Mouse (Mus musculus) skeletal muscle tissue, adult 2 months (tissue): ENCODE data around the gene Twf1.

ENCODE experiments used
- DNase-seq: peaks from one replicate; pipeline ENCODE4 v3.0.0-alpha.2; 2012; ENCODE audit warnings: low read depth, low spot score

The Twf1 gene

DNA sequence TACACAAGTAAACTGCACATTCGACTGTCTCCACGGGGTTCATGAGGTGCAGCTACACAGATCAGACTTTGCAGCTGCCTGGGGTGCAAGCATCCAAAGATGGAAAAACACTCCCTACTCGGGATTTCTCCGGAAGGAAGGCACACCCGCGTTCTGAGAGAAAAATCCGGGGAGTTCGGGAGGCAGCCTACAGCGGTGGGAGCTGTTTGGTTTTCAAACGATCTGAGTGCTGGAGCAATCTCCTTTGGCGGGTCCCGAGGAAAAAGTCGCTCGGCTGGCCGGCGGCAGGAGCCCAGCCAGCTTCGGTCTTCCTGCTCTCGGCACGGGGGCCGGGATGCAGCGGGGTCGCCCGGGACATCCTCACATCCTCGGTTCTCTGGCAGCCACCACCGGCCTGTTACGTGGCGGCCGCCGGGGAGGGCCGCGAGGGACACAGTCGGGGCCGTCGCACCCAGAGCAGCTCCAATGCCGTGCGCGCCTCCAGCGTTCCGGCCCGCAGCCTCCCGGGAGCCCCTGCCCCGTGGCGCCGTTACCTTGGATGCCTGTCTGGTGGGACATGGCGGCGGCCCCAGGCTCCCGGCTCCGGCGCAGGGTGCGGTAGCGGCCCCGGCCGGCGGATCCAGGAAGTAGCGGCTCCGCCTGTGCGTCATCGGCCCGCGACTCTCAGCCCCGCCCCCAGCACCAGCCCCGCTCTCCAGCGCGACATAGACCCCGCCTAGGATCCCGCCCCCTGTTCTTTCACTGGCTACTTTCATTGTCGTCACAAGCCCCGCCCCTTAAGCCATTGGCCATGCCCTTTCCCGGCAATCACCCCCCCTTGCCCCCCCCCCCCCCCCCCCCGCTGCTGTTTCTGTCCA is at the start of gene Twf1:
Twf1 (minus strand) TSS at position 671 of the 857 bp plus-strand sequence.
- DNase-seq, result peak; percentile 96

DNA sequence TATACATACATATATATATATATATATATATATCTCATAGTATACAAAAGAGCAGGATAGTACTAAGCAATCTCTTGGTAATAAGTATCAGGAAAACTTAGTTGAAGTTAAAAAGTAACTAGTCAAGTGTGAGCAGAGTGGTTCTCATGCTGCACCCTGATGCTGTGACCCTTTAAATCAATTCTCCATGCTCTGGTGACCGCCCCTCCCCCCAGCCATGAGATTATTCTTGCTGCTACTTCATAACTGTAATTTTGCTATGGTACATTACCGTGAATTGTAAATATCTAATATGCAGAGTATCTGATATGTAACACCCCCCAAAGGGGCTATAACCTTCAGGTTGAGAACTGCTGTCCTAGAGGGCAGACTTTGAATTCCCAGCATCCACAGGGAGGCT is 49.4 kb upstream of the Twf1 start:
- no peak for DNase-seq

DNA sequence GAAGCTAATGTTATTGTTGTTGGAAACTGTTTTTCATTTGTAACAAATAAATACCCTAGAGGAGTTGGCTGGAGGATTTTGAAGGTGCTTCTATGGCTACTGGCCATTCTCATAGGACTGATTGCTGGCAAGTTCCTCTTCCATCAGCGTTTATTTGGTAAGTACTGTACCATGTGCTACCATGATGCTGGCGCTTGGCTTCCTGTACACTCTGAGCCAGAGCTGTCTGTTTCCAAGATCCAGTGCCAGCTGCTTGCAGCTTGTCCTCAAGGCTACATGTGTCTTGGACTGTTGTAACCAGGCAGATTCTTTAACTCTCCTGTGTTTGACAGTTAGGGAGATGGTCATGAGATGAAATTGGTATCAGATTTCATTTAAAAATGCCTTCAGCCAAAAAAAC is 48.5 kb upstream of the Twf1 start:
- DNase-seq, result no peak

DNA sequence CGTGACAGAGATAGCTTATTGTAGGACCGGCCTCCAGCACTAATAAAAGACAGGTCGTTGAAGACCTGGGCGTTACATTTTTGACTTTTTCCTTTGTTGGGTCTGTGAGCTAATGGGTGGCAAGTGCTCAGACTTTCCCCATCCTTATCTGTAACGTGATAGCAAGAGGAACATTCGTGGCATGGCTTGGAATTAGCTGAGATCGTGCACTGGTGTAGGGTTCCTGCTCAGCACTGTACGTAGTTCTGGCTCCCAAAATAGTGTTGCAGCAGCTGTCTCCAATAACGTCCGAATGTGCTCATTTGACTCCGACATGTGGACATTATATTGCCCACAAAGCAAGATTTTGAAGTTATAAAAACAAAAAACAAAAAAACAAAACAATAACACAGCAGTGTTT is 44.8 kb upstream of the Twf1 start:
- DNase-seq, result peak; percentile 48

DNA sequence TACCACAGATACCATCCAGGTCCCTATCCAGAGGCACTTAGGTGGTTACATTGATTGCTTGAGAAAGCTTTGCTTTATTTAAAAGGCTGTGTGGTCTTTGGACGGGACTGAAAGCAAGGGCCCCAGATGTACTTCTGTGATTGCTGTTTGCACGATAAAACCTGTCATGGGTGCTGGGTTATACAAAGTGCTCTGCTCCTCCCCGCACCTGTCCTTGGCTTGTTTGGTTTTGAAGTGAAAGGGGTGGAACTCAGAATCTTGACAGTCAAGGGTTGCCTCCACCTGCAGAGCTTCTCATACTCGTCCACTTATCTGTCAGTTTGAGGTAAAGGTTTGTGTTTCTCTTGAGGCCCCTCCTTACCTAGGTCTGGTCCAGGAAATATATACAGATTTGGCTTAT is 40.9 kb upstream of the Twf1 start:
- DNase-seq, result no peak

DNA sequence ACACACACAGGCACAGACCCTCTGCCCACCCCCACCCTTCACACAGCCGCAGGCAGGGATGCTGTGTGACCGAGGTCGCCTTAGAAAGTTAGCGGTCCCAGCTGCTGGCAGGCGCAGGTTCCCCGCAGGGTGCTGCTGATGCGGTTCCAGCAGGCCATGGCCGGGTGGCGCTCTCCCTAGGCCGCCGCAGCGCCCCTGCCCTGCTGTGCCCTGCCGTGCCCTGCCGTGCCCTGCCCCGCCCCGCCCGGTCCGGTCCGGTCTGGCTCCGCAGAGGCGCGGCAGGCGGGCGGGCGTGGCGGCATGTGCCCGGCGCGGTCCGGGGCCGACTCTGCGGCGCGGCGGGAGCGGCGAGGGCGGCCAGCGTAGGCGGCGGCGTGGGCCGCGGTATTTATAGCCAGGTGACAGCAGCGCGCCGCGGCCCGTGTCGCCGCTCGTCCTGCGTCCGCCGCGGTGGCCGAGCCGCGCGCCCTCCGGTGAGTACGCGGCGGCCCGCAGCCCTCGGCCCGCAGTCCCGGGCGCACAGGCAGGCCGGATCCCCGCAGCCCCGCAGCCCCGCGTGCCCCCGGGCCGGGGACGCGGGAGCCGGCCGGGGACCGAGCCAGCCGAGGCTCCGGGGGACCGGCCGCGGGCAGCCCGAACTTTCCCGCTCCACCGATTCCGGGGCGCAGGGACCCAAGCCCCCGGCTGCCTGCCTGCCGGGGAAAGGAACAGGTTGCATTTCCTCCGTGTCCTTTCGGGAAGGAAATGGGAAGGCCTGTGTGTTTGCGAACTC is 39.3 kb upstream of the Twf1 start, which contains the start of gene Tmem117:
Tmem117 (plus strand) TSS at position 403 of the 772 bp plus-strand sequence.
- DNase-seq, result peak; percentile 27

DNA sequence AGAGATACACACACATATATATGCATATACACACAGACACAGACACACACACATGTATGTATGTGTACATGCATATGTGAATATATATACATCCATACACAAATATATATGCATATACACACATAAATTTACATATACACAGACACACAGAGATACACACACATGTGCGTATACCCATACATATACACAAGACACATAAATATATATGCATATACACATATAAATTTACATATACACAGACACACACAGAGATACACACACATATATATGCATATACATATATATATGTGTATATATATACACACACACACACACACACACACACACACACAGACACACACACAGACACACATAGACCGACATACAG is 38.8 kb upstream of the Twf1 start:
- DNase-seq, result no peak

DNA sequence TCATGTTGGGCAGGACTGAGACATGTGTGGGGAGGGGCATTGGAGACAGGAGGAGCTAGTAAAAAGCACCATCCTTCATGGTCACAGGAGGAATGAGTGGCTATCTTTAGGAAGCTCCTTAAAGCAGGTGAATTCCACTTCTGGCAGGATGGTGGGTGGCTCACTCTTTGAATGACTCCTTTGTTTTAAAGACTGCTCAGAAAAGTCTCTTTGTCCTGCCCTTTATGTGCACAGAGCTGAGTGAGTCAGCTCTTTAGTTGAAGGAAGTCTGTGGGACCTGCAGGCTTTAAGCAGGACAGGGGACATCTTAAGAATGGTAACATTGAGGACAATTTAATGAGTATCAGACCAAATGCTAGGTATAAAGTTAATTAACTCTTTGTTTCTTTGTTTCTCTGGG is 31.2 kb upstream of the Twf1 start:
- DNase-seq, result no peak

DNA sequence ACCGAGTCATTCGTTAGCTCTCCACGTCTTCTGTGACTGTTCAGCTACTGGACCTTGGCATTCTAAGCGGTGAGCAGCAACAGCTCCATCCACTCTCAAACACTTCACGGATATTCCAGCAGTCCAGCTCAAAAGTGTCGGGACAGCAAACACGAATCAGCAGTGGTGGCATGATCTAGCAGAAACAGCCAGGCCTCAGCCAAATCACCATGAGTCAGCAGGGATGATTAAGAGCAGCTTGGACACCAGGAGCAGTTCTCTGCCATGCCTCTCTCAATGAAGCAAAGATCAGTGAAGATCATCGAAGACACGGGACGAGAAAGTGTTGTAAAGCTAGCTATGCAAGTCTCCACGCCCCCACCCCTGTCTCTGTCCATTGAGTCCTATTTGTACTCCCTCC is 26.3 kb upstream of the Twf1 start:
- no peak for DNase-seq

DNA sequence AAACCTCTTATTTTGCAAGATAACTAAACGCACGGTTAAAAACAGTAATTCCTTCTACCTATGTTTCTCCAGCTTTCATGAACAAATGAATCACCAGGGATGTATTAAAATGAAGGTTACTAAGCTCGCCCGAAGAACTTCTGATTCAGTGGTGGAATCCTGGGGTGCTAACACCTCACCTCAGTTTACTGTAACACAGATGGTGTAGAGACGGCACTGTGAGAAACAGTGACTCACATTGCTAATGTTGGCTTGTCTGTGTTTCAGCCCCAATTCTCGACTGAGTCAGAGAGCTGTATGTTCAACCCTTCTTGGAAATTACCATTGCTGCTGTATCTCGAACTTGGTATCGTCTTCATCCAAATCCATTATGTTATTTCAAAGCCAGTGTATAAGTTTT is 18.1 kb upstream of the Twf1 start:
- DNase-seq, result no peak

DNA sequence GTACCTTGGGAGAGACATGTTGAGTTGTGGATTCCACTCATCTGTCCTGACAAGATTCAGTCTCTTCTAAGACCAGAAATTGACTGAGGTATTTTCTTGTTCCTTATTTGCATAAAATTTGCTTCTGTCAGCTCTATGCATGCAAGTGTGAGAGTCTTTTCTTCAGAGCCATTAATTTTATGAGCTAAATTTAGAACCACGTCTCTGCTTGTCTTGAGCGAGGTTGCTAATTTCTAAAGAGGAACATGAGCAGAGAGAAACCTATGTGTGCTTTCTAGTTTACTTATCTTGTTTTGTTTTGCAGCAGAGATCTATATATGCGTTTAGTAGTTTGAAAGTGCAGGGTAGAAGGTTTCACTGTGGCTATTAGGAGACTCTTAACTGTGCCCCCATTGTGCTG is 12.8 kb upstream of the Twf1 start:
- no peak for DNase-seq

DNA sequence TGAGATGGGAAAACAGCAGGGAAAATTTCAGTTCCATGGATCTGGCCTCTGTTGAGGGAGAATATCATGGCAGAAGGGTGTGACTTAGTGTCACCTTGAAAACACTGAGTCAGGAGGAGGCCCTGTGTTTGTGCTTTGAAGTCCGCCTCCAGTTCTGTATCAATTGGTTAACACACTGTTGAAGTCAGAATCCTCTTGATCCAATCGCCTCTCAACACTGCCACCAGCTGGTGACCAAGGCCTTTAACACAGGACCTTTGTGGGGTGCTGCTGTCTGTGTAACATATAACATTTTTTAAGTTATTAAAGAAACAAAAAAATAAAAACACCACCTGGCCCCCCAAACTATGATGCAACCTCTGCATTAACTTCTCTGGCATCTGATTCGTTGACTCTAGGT is 11.7 kb upstream of the Twf1 start:
- DNase-seq, result peak; percentile 11

DNA sequence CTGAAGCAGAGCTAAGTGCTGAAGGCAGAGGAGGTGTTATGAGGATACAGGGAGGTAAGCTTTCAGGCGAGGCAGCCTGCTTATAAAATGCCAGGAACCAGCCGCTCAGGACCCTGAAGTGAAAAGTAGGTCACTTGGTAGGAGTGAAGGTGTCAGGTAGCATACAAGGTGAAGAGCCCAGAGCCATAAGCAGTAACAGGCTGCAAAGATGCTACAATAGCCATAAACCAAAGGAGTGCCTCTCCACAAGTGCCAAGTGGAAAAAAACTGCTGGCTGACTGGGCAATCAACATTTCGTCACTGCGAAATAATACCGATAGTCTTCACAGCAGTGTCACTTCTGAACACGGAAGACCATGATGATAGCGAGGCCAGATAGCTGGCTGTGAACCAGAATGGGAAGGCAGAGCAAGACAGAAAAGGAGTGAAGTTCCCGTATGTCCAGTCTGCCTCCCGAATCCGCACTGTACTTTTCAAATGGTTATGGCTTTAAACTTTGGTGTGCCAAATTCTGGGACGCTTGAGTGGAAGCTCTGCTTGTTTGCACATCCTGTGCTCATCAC is 10.5 kb upstream of the Twf1 start:
- DNase-seq, result no peak

DNA sequence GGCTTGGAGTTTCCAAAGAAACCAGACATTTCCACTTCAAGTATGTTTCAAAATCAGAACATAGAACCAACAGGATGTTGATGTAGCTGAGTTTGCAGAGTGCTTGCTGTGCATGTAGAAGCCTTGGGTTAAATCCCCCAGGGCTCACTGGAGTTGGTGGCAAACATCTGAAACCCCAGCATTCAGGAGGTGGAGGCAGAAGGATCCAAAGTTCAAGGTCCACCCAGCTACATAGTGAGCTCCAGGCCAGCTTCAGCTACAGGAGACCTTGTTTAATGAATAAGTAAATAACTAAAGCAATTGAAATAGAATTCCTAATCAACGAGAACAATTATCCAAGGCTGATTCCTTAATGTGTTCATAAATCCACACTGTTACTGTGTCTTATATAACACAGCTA is 3.9 kb upstream of the Twf1 start:
- DNase-seq, result no peak

DNA sequence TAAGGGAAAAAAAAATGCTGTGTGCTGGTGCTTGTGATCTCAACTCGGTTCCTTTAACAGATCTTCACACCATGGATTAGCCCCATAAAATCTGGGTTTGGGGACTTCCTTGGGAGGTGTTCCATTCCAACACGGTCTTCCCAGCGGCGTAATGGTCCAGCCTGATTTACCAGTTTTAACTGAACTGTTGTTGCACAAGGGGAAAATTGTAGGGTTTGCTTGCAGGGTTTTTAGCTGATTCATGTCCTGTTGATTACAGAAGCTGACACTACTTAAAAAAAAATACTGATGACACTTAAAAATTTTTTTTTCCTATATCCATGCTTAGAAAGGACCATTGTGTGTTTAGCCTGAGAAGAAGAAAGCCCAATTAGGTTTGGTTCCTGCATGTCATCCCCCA is 1.7 kb upstream of the Twf1 start:
- peak; percentile 8 for DNase-seq

DNA sequence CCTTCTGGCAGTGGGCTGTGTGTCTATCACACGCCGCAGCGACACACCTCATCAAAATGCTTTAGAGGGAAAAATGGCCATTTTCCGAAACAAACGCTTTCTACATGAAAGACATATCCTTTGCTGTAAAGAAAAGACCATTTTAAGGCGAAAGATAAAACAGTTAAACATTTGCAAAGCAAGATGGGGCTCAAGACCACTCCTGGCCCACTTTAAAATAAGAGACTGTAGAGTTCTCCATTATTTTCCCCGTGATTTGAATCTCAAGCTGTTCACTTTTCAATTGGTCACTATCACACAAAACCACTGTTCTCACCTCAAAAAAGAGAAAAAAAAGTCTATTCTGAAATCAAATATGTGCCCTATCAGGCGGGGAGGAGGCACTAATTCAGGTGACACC is 394 bp upstream of the Twf1 start:
- no peak for DNase-seq

DNA sequence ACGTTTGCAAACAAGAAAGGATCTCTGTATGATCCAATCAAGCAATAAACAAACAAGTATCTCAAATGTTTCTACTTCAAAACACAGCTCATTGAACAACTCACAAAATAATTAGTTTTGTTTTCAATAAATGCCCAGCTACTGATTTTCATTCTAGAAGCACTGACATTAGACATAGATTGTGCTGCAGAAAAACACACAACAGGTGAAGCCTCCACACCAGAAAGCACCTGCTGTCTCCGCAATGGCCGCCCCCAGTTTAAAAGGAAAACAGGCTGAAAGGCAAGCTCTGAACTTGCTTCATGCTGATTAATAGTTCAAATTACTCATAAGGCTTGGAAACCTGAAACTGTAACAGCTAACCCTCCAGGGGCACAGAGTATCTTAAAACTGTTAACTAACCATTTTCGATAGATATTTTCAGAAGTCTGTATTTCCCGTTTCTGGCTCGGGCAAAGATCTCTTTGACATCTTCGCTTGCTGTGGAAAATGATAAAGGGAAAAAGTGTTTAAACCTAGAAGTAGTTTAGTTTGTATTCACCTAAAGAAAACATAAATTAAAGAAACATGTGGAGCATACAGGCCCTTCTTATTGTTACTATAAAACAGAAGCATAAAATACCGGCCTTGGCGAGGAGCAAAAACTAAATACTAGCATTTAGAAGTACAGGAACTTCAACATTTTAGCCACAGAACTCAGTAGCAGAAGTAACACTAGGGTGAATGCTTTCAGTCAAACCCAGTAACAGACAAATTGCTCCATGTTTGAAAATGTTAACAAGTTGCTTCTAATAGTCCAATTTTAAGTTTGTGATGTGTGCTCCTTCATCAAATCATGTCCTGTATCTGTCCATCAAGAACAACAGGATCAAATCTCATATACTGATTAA is 1.6 kb downstream of the Twf1 start:
- no peak for DNase-seq

DNA sequence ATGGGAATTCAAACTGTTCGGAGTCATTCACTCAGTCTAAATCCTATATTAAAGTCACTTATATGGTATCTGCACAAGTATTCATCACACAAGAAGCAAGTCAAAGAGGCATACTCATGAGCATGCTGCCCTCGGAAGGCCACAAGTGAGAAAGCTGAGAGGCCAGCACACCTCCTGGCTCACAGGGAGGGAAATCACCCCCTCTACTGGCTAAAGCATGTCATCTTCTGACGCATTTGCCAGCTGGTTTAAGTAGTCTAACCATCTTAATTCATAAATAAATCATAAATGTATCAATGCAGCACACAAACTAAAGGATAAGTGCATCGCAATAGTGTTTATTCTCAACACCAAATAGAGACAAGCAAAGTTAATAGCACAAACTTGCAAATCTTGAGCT is 5.0 kb downstream of the Twf1 start:
- DNase-seq, result no peak

DNA sequence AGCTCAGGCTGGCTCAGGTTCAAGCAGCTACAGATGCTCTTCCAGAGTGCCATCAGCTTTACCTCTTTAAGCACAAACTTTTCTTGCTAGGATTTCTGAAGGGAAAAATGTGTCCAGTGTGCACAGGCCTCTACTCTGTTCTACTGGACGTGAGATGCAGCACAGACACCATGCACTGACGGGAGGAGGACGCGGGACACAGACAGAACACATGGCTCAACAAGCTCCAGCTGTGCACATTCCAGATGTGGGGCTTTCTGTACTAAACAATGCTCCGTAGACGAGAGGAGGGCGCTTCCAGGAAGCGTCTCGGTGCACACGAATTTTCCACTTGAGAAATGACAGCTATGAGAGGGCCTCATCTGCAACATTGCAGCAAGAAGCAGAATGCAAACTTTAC is 6.5 kb downstream of the Twf1 start:
- no peak for DNase-seq

DNA sequence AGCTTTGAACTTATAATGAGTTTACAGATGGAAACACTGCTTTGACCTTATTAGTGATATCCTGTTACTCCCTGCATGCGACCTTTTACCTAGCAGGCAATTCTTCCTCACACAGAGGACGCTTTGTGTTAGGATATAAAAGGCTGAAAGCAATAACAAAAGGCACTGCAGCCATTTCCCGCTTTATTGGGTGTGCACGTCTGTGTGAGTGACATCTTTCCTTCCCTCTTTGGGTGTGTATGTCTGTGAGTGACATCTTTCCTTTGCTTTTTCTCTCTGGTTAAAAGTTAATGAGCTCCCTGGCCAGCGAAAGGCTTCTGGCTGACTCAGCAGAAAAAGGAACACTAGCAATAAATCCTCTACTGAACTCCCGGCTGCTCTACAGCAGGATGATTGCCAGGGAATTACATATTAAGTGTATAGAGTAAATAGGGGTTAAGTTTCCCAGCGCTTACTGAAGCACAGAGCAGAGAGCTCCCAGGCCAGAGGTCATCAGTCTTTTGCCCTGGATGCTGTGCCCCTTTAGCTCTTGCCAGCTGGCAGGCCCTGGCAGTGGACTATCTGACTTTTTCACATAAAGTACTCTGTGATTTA is 7.6 kb downstream of the Twf1 start:
- no peak for DNase-seq

DNA sequence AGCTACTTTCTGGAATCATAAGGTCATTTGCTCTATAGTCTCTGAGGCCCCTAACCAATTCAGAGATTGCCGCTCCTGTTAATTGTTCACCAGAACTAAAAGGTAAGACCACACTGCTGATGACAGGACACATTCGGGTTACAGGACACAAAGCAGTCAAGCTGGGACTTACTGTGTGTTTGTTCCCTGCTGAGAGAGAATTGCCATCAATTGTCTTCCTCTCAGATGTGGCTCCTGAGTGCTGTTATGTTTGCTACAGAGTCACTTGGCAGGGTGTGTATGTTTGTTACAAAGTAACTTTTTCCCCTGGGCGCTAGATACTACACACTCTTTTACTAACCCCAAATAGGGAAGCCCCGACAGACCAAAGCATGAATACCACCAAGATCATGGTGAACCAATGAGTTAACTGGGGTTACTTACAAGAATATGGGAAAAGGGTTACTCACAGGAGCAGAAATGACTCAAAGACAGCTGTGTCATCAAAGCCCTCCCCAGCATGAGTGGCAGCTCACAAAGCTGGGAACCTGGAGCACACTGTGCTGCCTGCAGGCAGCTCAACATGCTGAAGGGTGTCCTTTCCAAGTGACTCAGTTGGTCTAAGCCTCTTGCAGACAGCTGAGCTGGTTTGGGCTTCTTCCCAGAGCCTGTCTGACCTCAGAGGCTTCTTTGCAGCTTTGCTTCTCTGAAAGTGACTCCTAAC is 15.0 kb downstream of the Twf1 start:
- DNase-seq, result no peak
